Mouse (Mus musculus) midbrain, embryonic 11.5 days (tissue): ENCODE measurements around the gene Elp5. TPM values are rescaled to one million over a fixed set of nuclear protein-coding genes. Genes with fewer than 3 reads are reported as not detected.
A peak's percentile ranks its signal among the peaks of the same experiment; 100 is the strongest.

ENCODE experiments used
- ATAC-seq: fragments of 200-750 bp; cut with Nextera tagmentation; 2 replicates; pipeline ENCODE4 v1.8.0; 2017; ENCODE audit warnings: moderate TSS enrichment, moderate library complexity; ENCODE audit not compliant: low FRiP score
- DNase-seq: peaks from one replicate; pipeline ENCODE4 v3.0.0; 2015; ENCODE audit warnings: low spot score; ENCODE audit errors: missing footprints
- H3K27ac ChIP-seq: fragments of 300-500 bp; sonication (generic); 2 replicates; pipeline ENCODE4 v1.5.1; 2014; ENCODE audit warnings: low read depth, low read length
- H3K27me3 ChIP-seq: fragments of 300-500 bp; sonication (generic); 2 replicates; pipeline ENCODE4 v1.6.1; 2014; ENCODE audit warnings: mild to moderate bottlenecking, low read length, moderate library complexity, mixed read lengths; ENCODE audit not compliant: control insufficient read depth, insufficient read depth
- H3K36me3 ChIP-seq: fragments of 300-500 bp; sonication (generic); 2 replicates; pipeline ENCODE4 v1.6.1; 2014; ENCODE audit warnings: mild to moderate bottlenecking, low read length, moderate library complexity, mixed read lengths; ENCODE audit not compliant: control insufficient read depth, insufficient read depth
- H3K4me1 ChIP-seq: fragments of 300-500 bp; sonication (generic); 2 replicates; pipeline ENCODE4 v1.6.1; 2014; ENCODE audit warnings: low read length; ENCODE audit not compliant: control insufficient read depth, insufficient read depth
- H3K4me2 ChIP-seq: fragments of 300-500 bp; sonication (generic); 2 replicates; pipeline ENCODE4 v1.6.1; 2014; ENCODE audit warnings: mild to moderate bottlenecking, moderate library complexity
- H3K4me3 ChIP-seq: fragments of 300-500 bp; sonication (generic); 2 replicates; pipeline ENCODE4 v1.5.1; 2014; ENCODE audit warnings: low read depth, low read length
- H3K9ac ChIP-seq: fragments of 300-500 bp; sonication (generic); 2 replicates; pipeline ENCODE4 v1.6.1; 2014; ENCODE audit warnings: low read length
- H3K9me3 ChIP-seq: fragments of 300-500 bp; sonication (generic); 2 replicates; pipeline ENCODE4 v1.6.1; 2016; ENCODE audit warnings: low read length; ENCODE audit not compliant: control insufficient read depth
- WGBS: fragments of 180-500 bp; shearing (Covaris S2); extraction: QIAGEN DNeasy Blood & Tissue Kit; methylation state at CpG from one replicate; pipeline ENCODE4 v1.1.7; 2014; 5-methylcytosine and 5-hydroxymethylcytosine counted together
- polyA plus RNA-seq: library from polyadenylated mRNA; unstranded; fragments of >200 nt; fragmentation: Nextera tagmentation; extraction: Ambion mirVana; gene quantifications from 2 replicates; pipeline ENCODE4 v1.2.1, GENCODE M21; 2014

The Elp5 gene
- polyA plus RNA-seq, 1 experiment from 2014 or later: 150 TPM

- Histone ChIP-seq H3K4me1 (peaks cover 10% of the 10 kb centered on the region), H3K4me2 (peak overlapping the region; percentile 98), H3K9ac (no peak overlapping the region), H3K36me3 (no peaks in the 10 kb centered on the region), H3K27me3 (peaks cover 39% of the 10 kb centered on the region), H3K4me3 (0 out of 2 replicates have a peak overlapping the region, but pooled peaks have one; percentile 5), H3K9me3 (no peaks in the 10 kb centered on the region), H3K27ac (no peak overlapping the region)
- no peak for DNase-seq
- 55% methylated on average over 9 of the region's 9 CpGs for WGBS
- ATAC-seq: no peak
Observed at GRCm38 (mm10) chr11:69936714-69937347, 45.5 kb downstream of the Elp5 start.

- Histone ChIP-seq H3K36me3 (no peaks in the 10 kb centered on the region), H3K27ac (no peak overlapping the region), H3K27me3 (peaks cover 39% of the 10 kb centered on the region), H3K4me1 (peaks cover 10% of the 10 kb centered on the region), H3K9me3 (no peaks in the 10 kb centered on the region), H3K4me2 (peak overlapping the region; percentile 98), H3K4me3 (peak overlapping the region; percentile 54), H3K9ac (peak overlapping the region; percentile 66)
- ATAC-seq (peak; percentile 38; the same call in 1 of the 2 replicates), DNase-seq (peak; percentile 90)
- WGBS: 2% methylated on average over 30 of the region's 30 CpGs
Observed at GRCm38 (mm10) chr11:69936156-69936555, 46.2 kb downstream of the Elp5 start.

- peak; percentile 97 for DNase-seq
- Histone ChIP-seq H3K4me2 (peak within 1 kb of the TSS; percentile 98), H3K4me3 (peak within 1 kb of the TSS; percentile 54), H3K36me3 (no peaks in the 10 kb centered on the region), H3K4me1 (peaks cover 10% of the 10 kb centered on the region), H3K9me3 (no peaks in the 10 kb centered on the region), H3K9ac (peak within 1 kb of the TSS; percentile 66), H3K27me3 (peaks cover 39% of the 10 kb centered on the region), H3K27ac (no peak within 1 kb of the TSS)
- peak; percentile 90 for ATAC-seq
- WGBS: 1% methylated on average over 59 of the region's 62 CpGs
Observed at GRCm38 (mm10) chr11:69935137-69935879, 47.0 kb downstream of the Elp5 start, which contains the start of gene Ybx2. Gene Ybx2, plus strand, starts transcription at chr11:69935796.

- WGBS: 18% methylated on average over 6 of the region's 6 CpGs
- H3K4me2 ChIP-seq: peak overlapping the region; percentile 34
Observed at GRCm38 (mm10) chr11:69934681-69935080, 47.6 kb downstream of the Elp5 start.

GRCm38 (mm10) chr11:69934169-69934568 lies 48.1 kb downstream of the Elp5 start:
- Histone ChIP-seq H3K27ac (no peak overlapping the region), H3K36me3 (no peaks in the 10 kb centered on the region), H3K4me3 (peak overlapping the region; percentile 7), H3K9me3 (no peaks in the 10 kb centered on the region), H3K4me1 (peaks cover 10% of the 10 kb centered on the region), H3K4me2 (peak overlapping the region; percentile 34), H3K9ac (no peak overlapping the region), H3K27me3 (peaks cover 39% of the 10 kb centered on the region)
- DNase-seq (peak; percentile 99), ATAC-seq (peak; percentile 36; the same call in 1 of the 2 replicates)
- WGBS: under 1% methylated on average over 18 of the region's 18 CpGs

More at GRCm38 (mm10) chr11:69934681-69935080, 47.6 kb downstream of the Elp5 start:
- Histone ChIP-seq H3K4me1 (peaks cover 10% of the 10 kb centered on the region), H3K27ac (no peak overlapping the region), H3K27me3 (peaks cover 39% of the 10 kb centered on the region), H3K4me3 (0 out of 2 replicates have a peak overlapping the region, but pooled peaks have one; percentile 7), H3K9me3 (no peaks in the 10 kb centered on the region), H3K9ac (no peak overlapping the region), H3K36me3 (no peaks in the 10 kb centered on the region)
- ATAC-seq (no peak), DNase-seq (peak; percentile 92)

- no peak for ATAC-seq
- Histone ChIP-seq H3K4me1 (peaks cover 10% of the 10 kb centered on the region), H3K36me3 (no peaks in the 10 kb centered on the region), H3K9me3 (no peaks in the 10 kb centered on the region), H3K4me2 (no peak overlapping the region), H3K9ac (no peak overlapping the region), H3K4me3 (no peak overlapping the region), H3K27ac (no peak overlapping the region), H3K27me3 (peaks cover 33% of the 10 kb centered on the region)
- 75% methylated on average over 4 of the region's 4 CpGs for WGBS
- peak; percentile 83 for DNase-seq
Observed at GRCm38 (mm10) chr11:69933066-69933465, 49.3 kb downstream of the Elp5 start.

- no peaks in the 10 kb centered on the region for H3K9me3 ChIP-seq
- peaks cover 26% of the 10 kb centered on the region for H3K27me3 ChIP-seq
- H3K4me1 ChIP-seq: peaks cover 10% of the 10 kb centered on the region
- peak; percentile 71 for DNase-seq
- ATAC-seq: no peak
- H3K4me3 ChIP-seq: no peak overlapping the region
- 38% methylated on average over 3 of the region's 3 CpGs for WGBS
- H3K36me3 ChIP-seq: no peaks in the 10 kb centered on the region
- no peak overlapping the region for H3K9ac ChIP-seq
- H3K4me2 ChIP-seq: no peak overlapping the region
- H3K27ac ChIP-seq: no peak overlapping the region
Observed at GRCm38 (mm10) chr11:69932254-69932653, 50.1 kb downstream of the Elp5 start.

- ATAC-seq: no peak
- H3K4me2 ChIP-seq: no peak overlapping the region
- peaks cover 22% of the 10 kb centered on the region for H3K27me3 ChIP-seq
- H3K4me3 ChIP-seq: no peak overlapping the region
- no peak overlapping the region for H3K27ac ChIP-seq
- DNase-seq: no peak
- 72% methylated on average over 8 of the region's 8 CpGs for WGBS
- no peaks in the 10 kb centered on the region for H3K9me3 ChIP-seq
- H3K36me3 ChIP-seq: no peaks in the 10 kb centered on the region
- H3K9ac ChIP-seq: no peak overlapping the region
- H3K4me1 ChIP-seq: peaks cover 10% of the 10 kb centered on the region
Observed at GRCm38 (mm10) chr11:69931769-69932168, 50.5 kb downstream of the Elp5 start.

- DNase-seq (no peak), ATAC-seq (no peak)
- Histone ChIP-seq H3K27me3 (peaks cover 14% of the 10 kb centered on the region), H3K4me1 (peaks cover 6% of the 10 kb centered on the region), H3K9me3 (no peaks in the 10 kb centered on the region), H3K27ac (no peak overlapping the region), H3K36me3 (no peaks in the 10 kb centered on the region), H3K4me3 (no peak overlapping the region), H3K4me2 (no peak overlapping the region), H3K9ac (no peak overlapping the region)
- 81% methylated on average over 3 of the region's 3 CpGs for WGBS
Observed at GRCm38 (mm10) chr11:69930967-69931537, 51.3 kb downstream of the Elp5 start.
